Mouse (Mus musculus) gastrocnemius, postnatal 14 days (tissue): ENCODE results near the gene Ugt3a1. TPM values are rescaled to one million over a fixed set of nuclear protein-coding genes. Genes with fewer than 3 reads are reported as not detected.

Experiments
- total RNA-seq, 2 experiments: library from RNA; stranded (reverse); gene quantifications; 2 replicates each; pipeline ENCODE4 v1.2.3; 2021

Gene Ugt3a1
- total RNA-seq, 2 experiments from 2014 or later = not detected

Other genes with a start within 250 kb of the Ugt3a1 start
- gene Nadk2, start 205.6 kb upstream of the Ugt3a1 start, total RNA-seq = 10 to 100 TPM; 21.1 to 25.0 TPM
- 10 to 100 TPM; 12.7 to 14.6 TPM for gene Lmbrd2, start 136.3 kb upstream of the Ugt3a1 start, total RNA-seq
- gene Skp2, start 121.5 kb upstream of the Ugt3a1 start, total RNA-seq = 1 to 10 TPM; 2.0 to 2.6 TPM
- not detected for gene Ugt3a2, start 58.7 kb downstream of the Ugt3a1 start, total RNA-seq
- gene Capsl, start 159.1 kb downstream of the Ugt3a1 start, total RNA-seq = not detected